Mouse (Mus musculus): ENCODE results near the gene Hist1h4f. TPM values are rescaled to one million over a fixed set of nuclear protein-coding genes. Genes with fewer than 3 reads are reported as not detected.
"Not testable (repeated sequence)": the region's sequence is repeated elsewhere in the genome, so short reads cannot be mapped to it uniquely, and the experiment has no call there.

Hist1h4f gene
- polyA plus RNA-seq, 1 experiment from 2014 or later = 2.7 TPM

GRCm38 (mm10) chr13:23550761-23551145 lies 695 bp downstream of the Hist1h4f start:
- Histone ChIP-seq H3K4me1 (ENCODE audit: insufficient read depth) (peaks cover 4% of the 10 kb centered on the region; the same call in 1 of the 2 replicates), H3K27ac (ENCODE audit: low read depth) (peak overlapping the region; percentile 98), H3K27me3 (ENCODE audit: insufficient read depth, low read length) (no peaks in the 10 kb centered on the region), H3K9ac (peak overlapping the region; percentile 72), H3K4me2 (peak overlapping the region; percentile 76), H3K36me3 (ENCODE audit: insufficient read depth) (no peaks in the 10 kb centered on the region), H3K9me3 (ENCODE audit: low read depth, low read length) (no peaks in the 10 kb centered on the region), H3K4me3 (ENCODE audit: low read depth, low read length) (peak overlapping the region; percentile 46)
- TF ChIP-seq CTCF (IDR thresholded peaks at IDR 0.05; ENCODE audit: low read depth) = no peak
- ATAC-seq (ENCODE audit: insufficient read depth) (no peak), DNase-seq (peak; percentile 68)
- WGBS = 2% methylated on average over 3 of the region's 3 CpGs

- peak overlapping the region; percentile 67; the same call in 1 of the 2 replicates for H3K27ac ChIP-seq (ENCODE audit: low read depth)
- peak overlapping the region; percentile 48; the same call in 1 of the 2 replicates for H3K4me2 ChIP-seq
- no peak for DNase-seq
These were observed 4.8 kb downstream of the Hist1h4f start for GRCm38 (mm10) chr13:23546694-23547093.

DNA sequence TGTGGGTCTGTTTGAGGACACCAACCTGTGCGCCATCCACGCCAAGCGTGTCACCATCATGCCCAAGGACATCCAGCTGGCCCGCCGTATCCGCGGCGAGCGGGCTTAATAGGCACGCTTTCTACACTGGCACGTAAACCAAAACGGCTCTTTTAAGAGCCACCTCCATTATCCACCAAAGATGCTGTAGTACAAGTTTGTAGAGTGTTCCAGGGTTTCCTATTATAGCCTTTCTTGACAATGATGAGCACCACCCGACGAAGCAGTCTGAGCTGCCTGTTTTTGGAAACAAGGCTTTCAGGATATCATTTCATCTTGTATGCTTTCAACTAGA lies 6.7 kb downstream of the Hist1h4f start:
- 0% methylated on average over 11 of the region's 14 CpGs for WGBS
- not testable (repeated sequence) for H3K36me3 ChIP-seq (ENCODE audit: insufficient read depth); DNase-seq; H3K27me3 ChIP-seq (ENCODE audit: insufficient read depth, low read length); H3K9me3 ChIP-seq (ENCODE audit: low read depth, low read length); H3K4me1 ChIP-seq (ENCODE audit: insufficient read depth)
- peak overlapping the region; percentile 86 for H3K4me2 ChIP-seq
- ATAC-seq (ENCODE audit: insufficient read depth) = peak; percentile 0; the same call in 1 of the 2 replicates
- H3K4me3 ChIP-seq (ENCODE audit: low read depth, low read length) = peak overlapping the region; percentile 36
- peak overlapping the region; percentile 62 for H3K9ac ChIP-seq
- H3K27ac ChIP-seq (ENCODE audit: low read depth) = peak overlapping the region; percentile 96; the same call in 1 of the 2 replicates

More at GRCm38 (mm10) chr13:23546694-23547093, 4.8 kb downstream of the Hist1h4f start:
- Histone ChIP-seq H3K27me3 (ENCODE audit: insufficient read depth, low read length) (no peaks in the 10 kb centered on the region), H3K9ac (no peak overlapping the region), H3K36me3 (ENCODE audit: insufficient read depth) (no peaks in the 10 kb centered on the region), H3K9me3 (ENCODE audit: low read depth, low read length) (no peaks in the 10 kb centered on the region), H3K4me3 (ENCODE audit: low read depth, low read length) (peak overlapping the region; percentile 6; the same call in 1 of the 2 replicates), H3K4me1 (ENCODE audit: insufficient read depth) (no peaks in the 10 kb centered on the region; the same call in 1 of the 2 replicates)
- no peak for TF ChIP-seq CTCF (IDR thresholded peaks at IDR 0.05; ENCODE audit: low read depth)
- ATAC-seq (ENCODE audit: insufficient read depth) = no peak
- 56% methylated on average over 5 of the region's 5 CpGs for WGBS

DNA sequence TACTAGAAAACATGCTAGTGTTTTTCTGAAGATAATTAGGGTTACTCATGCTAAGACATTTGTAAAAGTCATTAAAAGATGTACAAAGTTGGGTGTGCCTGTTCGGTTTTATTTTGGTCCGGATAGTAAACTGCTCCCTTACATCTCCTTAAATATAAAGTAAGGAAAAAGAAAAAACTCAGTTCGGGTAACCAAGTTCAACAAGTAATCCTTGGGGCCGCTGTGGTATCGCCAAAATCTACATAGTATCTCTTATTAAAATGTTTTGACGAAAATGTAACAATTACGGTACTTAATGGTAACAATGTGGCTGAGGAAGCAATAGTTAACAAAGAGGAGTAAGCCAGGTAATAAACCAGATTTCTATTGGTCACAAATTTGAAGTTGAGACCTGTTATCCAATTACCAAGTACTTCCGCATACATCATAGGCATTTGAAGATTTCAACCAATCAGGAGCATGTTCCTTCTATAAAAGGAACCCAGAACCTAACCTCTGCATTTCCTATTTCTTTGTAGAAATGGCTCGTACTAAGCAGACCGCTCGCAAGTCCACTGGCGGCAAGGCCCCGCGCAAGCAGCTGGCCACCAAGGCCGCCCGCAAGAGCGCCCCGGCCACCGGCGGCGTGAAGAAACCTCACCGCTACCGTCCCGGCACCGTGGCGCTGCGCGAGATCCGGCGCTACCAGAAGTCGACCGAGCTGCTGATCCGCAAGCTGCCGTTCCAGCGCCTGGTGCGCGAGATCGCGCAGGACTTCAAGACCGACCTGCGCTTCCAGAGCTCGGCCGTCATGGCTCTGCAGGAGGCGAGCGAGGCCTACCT lies 7.3 kb downstream of the Hist1h4f start, which contains the start of gene Hist1h3f:
TSS of gene Hist1h3f (plus strand) at position 88 of the 822 bp plus-strand sequence.
- peak; percentile 97 for DNase-seq
- Histone ChIP-seq H3K36me3 (ENCODE audit: insufficient read depth) (no peaks in the 10 kb centered on the region), H3K4me1 (ENCODE audit: insufficient read depth) (no peaks in the 10 kb centered on the region), H3K9ac (peak within 1 kb of the TSS; percentile 66), H3K27ac (ENCODE audit: low read depth) (peak within 1 kb of the TSS; percentile 96), H3K4me2 (peak within 1 kb of the TSS; percentile 86), H3K27me3 (ENCODE audit: insufficient read depth, low read length) (no peaks in the 10 kb centered on the region), H3K4me3 (ENCODE audit: low read depth, low read length) (peak within 1 kb of the TSS; percentile 44), H3K9me3 (ENCODE audit: low read depth, low read length) (no peaks in the 10 kb centered on the region)
- peak; percentile 91 for ATAC-seq (ENCODE audit: insufficient read depth)
- TF ChIP-seq CTCF (IDR thresholded peaks at IDR 0.05; ENCODE audit: low read depth) = no peak
- under 1% methylated on average over 30 of the region's 45 CpGs for WGBS

GRCm38 (mm10) chr13:23542999-23543607 lies 8.3 kb downstream of the Hist1h4f start, which contains the start of gene Hist1h2bh:
TSS of gene Hist1h2bh (minus strand) at chr13:23543392.
- DNase-seq (peak; percentile 96), ATAC-seq (ENCODE audit: insufficient read depth) (peak; percentile 95)
- Histone ChIP-seq H3K4me3 (ENCODE audit: low read depth, low read length) (peak within 1 kb of the TSS; percentile 44), H3K27ac (ENCODE audit: low read depth) (peak within 1 kb of the TSS; percentile 96), H3K4me2 (peak within 1 kb of the TSS; percentile 86), H3K9ac (peak within 1 kb of the TSS; percentile 66)
- not testable (repeated sequence) for H3K27me3 ChIP-seq (ENCODE audit: insufficient read depth, low read length); H3K9me3 ChIP-seq (ENCODE audit: low read depth, low read length); H3K36me3 ChIP-seq (ENCODE audit: insufficient read depth); H3K4me1 ChIP-seq (ENCODE audit: insufficient read depth)
- 0% methylated on average over 27 of the region's 42 CpGs for WGBS

GRCm38 (mm10) chr13:23542225-23542980 lies 9.0 kb downstream of the Hist1h4f start:
- H3K27ac ChIP-seq (ENCODE audit: low read depth) = peak overlapping the region; percentile 91
- not testable (repeated sequence) for H3K36me3 ChIP-seq (ENCODE audit: insufficient read depth); H3K9me3 ChIP-seq (ENCODE audit: low read depth, low read length); ATAC-seq (ENCODE audit: insufficient read depth); DNase-seq; H3K4me1 ChIP-seq (ENCODE audit: insufficient read depth); H3K27me3 ChIP-seq (ENCODE audit: insufficient read depth, low read length)
- H3K9ac ChIP-seq = peak overlapping the region; percentile 66
- WGBS = 4% methylated on average over 3 of the region's 3 CpGs
- peak overlapping the region; percentile 44 for H3K4me3 ChIP-seq (ENCODE audit: low read depth, low read length)
- H3K4me2 ChIP-seq = peak overlapping the region; percentile 86
